Mouse (Mus musculus): ENCODE measurements at regions not wholly inside any gene's neighbourhood (a gene's known extent, or its start where the extent isn't known, plus 50 kb on each side); places are given as distances from the start of the nearest gene placed in this dataset.
A peak's percentile ranks its signal among the peaks of the same experiment; 100 is the strongest.

GRCm38 (mm10) chr8:41717002-41717401, 300.1 kb upstream of the Frg1 start:
- no peak for DNase-seq (ENCODE audit: low spot score in 2 of 2)

- DNase-seq (ENCODE audit: low spot score in 2 of 2): peak; percentile 5 to 80
Observed at GRCm38 (mm10) chr8:41713634-41714330, 296.9 kb upstream of the Frg1 start.

GRCm38 (mm10) chr8:41703927-41704924, 287.4 kb upstream of the Frg1 start:
- DNase-seq (ENCODE audit: low spot score in 2 of 2): no peak
